Mouse (Mus musculus): Measurements from ENCODE around the gene Pfkfb4.

DNA sequence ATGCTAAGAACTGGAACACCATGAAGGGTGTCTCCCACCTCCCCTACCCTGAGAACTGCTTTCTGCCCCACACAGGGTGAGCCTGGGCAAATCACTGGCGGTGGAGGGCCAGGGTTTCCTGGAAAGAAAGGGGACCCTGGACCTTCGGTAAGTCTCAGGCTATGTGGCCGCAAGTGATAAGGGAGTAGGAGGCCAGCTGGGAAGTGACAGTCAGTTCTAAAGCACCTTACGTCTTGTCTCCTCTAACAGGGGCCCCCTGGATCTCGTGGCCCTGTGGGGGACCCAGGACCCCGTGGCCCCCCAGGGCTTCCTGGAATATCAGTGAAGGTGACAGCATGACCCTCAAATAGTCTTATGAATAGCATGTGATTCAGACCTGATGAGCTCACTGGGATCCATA, 27.2 kb upstream of the Pfkfb4 start:
- TF ChIP-seq CTCF (IDR thresholded peaks at IDR 0.05; ENCODE audit: low read depth, low read length) (no peak), GATA1 (IDR thresholded peaks at IDR 0.05; ENCODE audit: borderline replicate concordance, low read length) (no peak)
